Mouse (Mus musculus) adrenal gland (tissue): ENCODE data around the gene Pla2g4d.
"Not testable (repeated sequence)": the region's sequence is repeated elsewhere in the genome, so short reads cannot be mapped to it uniquely, and the experiment has no call there.

Source experiments
- intact Hi-C: fragments of 180-260 bp; cut with DNase I; formaldehyde crosslinking; loops from one replicate; pipeline ENCODE4 v1.15.1; 2025

The Pla2g4d gene

GRCm38 (mm10) chr2:120264858-120265257, 24.1 kb downstream of the Pla2g4d start:
- intact Hi-C loops = loop anchor here (5.0 to 10.0 kb wide), 2 partner anchors 88 to 180 kb away; no protein-coding TSS in a partner anchor

DNA sequence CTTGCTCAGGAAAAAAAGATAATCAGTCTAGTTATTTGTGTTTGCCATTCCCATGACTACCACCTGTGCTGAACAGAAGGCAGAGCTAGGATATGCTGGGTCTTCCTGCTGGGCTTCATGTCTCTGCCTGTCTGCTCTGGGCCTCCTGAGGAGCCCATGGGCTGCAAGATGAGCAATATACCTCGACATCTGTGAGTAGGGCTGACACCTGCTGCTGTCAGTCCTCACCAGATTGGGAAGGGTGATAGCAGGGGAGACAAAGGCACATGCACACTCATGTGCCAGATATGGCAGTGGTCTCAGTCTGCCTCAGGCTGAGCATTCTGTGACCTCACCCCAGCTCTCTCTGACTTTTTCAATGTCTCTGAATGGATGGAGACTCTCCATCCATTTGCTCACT, 26.1 kb downstream of the Pla2g4d start:
- intact Hi-C loops = loop anchor here (5.0 to 10.0 kb wide), 2 partner anchors 86 to 178 kb away; no protein-coding TSS in a partner anchor

GRCm38 (mm10) chr2:120261346-120261745, 27.7 kb downstream of the Pla2g4d start:
- intact Hi-C loops = loop anchor here (5.0 to 10.0 kb wide), 2 partner anchors 84 to 177 kb away; no protein-coding TSS in a partner anchor

GRCm38 (mm10) chr2:120256259-120256658, 32.7 kb downstream of the Pla2g4d start:
- intact Hi-C loops = no loop called here

DNA sequence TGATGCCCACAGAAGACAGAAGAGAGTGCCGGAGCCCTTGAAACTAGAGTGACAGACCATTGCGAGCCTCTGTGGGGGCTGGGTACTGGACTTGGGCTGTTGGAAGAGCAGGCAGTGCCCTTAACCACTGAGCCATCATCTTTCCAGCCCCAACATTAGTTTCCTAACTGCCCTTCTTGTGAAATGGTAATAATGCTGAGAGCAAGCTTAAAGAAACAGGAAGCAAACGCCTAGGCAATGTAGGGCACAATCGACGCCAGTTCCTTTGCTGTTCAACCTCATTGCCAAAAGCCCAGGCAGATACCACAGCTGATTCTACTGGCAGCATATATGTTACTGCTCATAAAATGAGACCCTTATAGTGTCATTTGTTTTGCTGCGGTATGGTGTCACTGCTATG, 36.4 kb downstream of the Pla2g4d start:
- intact Hi-C loops = no loop called here

- intact Hi-C loops = no loop called here
These were observed 43.5 kb downstream of the Pla2g4d start for GRCm38 (mm10) chr2:120245421-120246016.

GRCm38 (mm10) chr2:120244679-120245420, 44.1 kb downstream of the Pla2g4d start, which contains the start of gene Pla2g4e:
TSS of gene Pla2g4e (minus strand) at chr2:120245335.
- intact Hi-C loops = no loop called here

DNA sequence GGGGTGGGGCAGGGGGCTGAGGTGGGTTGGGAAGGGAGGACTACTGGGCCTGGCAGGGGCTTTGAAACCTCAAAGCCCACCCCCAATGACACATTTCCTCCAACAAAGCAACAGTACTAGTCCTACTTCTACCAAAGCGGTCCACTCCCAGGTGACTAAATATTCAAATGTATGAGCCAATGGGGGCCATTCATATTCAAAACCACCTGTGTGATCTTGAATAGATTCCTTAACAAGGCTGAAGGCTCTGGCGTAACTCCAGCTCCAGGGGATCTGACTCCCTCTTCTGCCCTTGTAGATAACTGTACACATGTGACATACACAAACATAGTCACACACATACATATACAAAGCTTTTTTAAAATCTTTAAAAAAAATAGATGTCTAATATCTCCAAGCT, 45.0 kb downstream of the Pla2g4d start:
- intact Hi-C loops = no loop called here

- intact Hi-C loops = no loop called here
These were observed 46.1 kb downstream of the Pla2g4d start for GRCm38 (mm10) chr2:120242791-120243467.

DNA sequence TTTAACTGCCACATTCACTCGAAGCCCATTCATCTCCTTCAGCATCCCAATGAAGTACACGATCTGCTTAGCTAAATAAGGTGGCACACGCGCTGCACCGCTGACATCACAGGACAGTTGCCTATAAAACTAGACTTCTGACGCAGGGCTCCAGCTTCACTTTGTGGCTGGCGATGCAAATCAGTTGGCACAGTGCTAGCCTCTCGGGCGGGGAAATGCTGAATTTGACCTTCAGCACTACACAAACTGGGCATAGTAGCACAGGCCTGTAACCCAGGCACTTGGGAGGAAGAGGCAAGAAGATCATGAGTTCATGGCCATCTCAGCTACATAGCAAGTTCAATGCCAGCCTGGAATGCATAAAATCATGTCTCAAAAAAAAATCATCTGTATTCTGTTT, 50.3 kb downstream of the Pla2g4d start:
- intact Hi-C loops = not testable (repeated sequence)

DNA sequence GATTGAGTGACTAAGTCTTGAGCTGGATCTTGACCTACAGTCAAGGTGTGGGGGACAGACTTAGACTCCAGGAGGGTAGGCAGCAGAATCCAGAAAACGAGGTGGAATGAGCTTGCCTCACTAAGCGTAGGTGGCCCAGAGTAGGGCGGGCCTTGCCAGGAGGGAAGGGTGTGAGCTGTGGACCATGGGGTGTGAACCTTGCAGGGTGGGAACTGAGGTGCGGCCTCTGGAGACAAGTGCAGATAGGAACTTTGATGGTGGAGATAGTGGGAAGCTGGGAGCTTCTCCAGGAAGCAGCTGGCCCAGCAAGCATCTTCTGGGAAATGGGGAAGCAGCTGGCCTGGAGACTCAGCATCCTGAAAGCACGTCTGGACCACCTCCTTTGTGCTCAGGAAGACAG, 51.2 kb downstream of the Pla2g4d start:
- intact Hi-C loops = no loop called here

- intact Hi-C loops = no loop called here
These were observed 52.9 kb downstream of the Pla2g4d start for GRCm38 (mm10) chr2:120235947-120236640.

GRCm38 (mm10) chr2:120235381-120235780, 53.6 kb downstream of the Pla2g4d start:
- intact Hi-C loops = no loop called here

DNA sequence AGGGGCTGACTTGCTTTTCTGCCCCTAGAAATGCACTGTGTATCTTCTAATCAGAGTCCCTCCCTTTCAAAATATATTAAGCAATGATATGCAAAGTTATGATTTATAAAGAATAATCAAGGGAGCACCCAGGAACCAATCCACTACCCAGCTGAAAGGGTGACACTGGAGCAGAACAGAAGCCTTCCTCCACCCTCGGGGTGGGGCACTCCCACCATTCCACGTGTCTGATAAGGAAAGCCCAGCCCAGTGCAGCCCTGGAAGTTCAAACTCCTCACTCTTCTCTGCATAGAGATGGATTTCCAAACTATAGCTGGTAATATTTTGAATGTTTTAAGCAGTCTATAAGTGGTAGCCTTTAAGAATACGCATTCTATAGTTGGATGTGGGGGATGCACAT, 57.4 kb downstream of the Pla2g4d start:
- intact Hi-C loops = no loop called here
